Mouse (Mus musculus): ENCODE measurements at regions not wholly inside any gene's neighbourhood (a gene's known extent, or its start where the extent isn't known, plus 50 kb on each side); places are given as distances from the start of the nearest gene placed in this dataset.

- DNase-seq (ENCODE audit: low spot score in 2 of 2): no peak
Observed at GRCm38 (mm10) chr3:147583697-147584315, 731.6 kb downstream of the Ttll7 start.

- no peak for DNase-seq (ENCODE audit: low spot score in 2 of 2)
Observed at GRCm38 (mm10) chr3:147571850-147572249, 719.7 kb downstream of the Ttll7 start.

GRCm38 (mm10) chr3:147545329-147546006 lies 693.3 kb downstream of the Ttll7 start:
- no peak for DNase-seq (ENCODE audit: low spot score in 2 of 2)

GRCm38 (mm10) chr3:147542285-147542684 lies 690.1 kb downstream of the Ttll7 start:
- no peak for DNase-seq (ENCODE audit: low spot score in 2 of 2)

- no peak for DNase-seq (ENCODE audit: low spot score in 2 of 2)
Observed at GRCm38 (mm10) chr3:147537584-147537983, 685.4 kb downstream of the Ttll7 start.

- no peak for DNase-seq (ENCODE audit: low spot score in 2 of 2)
Observed at GRCm38 (mm10) chr3:147532196-147532595, 680.0 kb downstream of the Ttll7 start.

GRCm38 (mm10) chr3:147531608-147532180 lies 679.5 kb downstream of the Ttll7 start:
- DNase-seq (ENCODE audit: low spot score in 2 of 2): no peak

Data from cerebellum, postnatal 4 days (tissue).